Mouse (Mus musculus) spleen, adult 2 months (tissue): ENCODE results near the gene Gm37240.

ENCODE experiments used
- CTCF ChIP-seq: fragments of 200-500 bp; IDR thresholded peaks from 2 replicates; pipeline ENCODE4 v1.5.1; 2011; ENCODE audit warnings: mild to moderate bottlenecking, inconsistent platforms; ENCODE audit not compliant: insufficient read depth, insufficient read length, insufficient replicate concordance; ENCODE audit errors: extremely low read depth
- POLR2A ChIP-seq: fragments of 200-500 bp; IDR thresholded peaks from 2 replicates; pipeline ENCODE4 v1.6.1; 2011; ENCODE audit warnings: low read depth, low read length, inconsistent platforms

DNA sequence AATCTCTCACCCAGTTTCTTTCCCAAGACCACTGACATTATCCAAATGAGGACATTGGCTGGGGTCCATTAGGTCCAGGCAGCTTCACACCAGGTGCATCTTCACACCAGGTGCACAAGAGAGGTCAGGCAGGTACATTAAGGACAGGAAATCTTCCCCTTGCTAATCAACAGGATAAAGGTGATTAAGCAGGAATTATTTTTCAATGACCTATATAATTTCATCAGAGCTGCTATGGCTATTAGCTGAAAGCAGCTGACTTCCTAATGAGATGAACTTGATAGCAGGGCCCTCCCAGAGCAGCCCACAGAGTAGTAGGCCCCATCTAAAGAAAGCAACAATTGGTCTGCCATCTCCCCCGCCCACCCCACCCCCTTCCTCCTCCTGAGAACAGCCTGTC is 1.4 kb downstream of the Gm37240 start:
- TF ChIP-seq CTCF (no peak), POLR2A (no peak)
